Mouse (Mus musculus): ENCODE measurements at regions not wholly inside any gene's neighbourhood (a gene's known extent, or its start where the extent isn't known, plus 50 kb on each side); places are given as distances from the start of the nearest gene placed in this dataset.
A peak's percentile ranks its signal among the peaks of the same experiment; 100 is the strongest.

DNA sequence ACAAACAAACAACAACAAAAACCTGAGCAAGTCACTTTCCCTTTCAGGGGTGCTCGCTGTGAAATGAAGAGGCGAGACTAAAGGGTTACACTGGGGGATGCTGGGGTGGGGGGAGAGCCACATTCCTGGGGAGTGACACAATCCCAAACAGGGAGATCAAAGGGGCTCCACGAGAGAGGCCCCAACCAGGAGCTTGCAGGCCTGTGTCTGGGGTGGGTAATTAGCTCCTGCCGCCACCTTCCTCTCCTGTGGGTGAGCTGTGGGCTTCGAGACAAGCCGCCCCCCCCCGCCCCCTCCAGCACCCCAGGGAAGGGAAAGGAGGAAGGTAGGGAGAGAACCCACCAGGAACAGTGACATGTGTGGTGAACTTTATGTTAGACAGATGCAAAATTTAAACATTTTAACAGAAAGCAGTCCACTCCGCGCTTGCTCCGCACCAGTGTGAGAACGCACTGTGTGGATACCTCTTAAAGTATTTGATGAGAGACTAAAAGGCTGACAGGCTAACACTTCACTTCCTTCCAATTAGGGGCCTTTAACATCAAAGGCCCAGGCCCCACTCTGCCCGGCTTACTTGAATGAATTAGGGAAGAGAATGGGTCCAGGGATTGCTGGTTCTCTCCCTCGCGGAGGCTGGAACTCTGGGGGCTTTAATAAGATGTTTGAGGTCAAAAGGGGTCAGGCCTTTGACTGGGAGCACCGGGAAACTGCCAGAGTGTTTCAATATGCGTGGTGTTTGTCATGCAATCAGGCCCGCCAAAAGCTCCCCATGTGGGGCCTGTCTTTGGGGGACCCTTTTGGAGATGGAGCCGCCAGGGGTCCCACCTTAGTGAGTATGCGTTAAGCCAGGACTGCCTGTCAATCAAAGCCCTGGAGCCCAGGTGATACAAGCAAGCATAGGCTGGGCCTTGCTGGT lies 319.6 kb downstream of the Fam49a start:
- ATAC-seq (ENCODE audit: insufficient number of reproducible peaks, low FRiP score, low TSS enrichment, low read depth) (peak; percentile 87), DNase-seq (ENCODE audit: low spot score) (peak; percentile 81)
- no peaks in the 10 kb centered on the region for H3K9me3 ChIP-seq (ENCODE audit: control insufficient read depth, low read length)
- peaks cover 28% of the 10 kb centered on the region for H3K4me1 ChIP-seq (ENCODE audit: control insufficient read depth, insufficient read depth, low read length)
- 2% methylated on average over 19 of the region's 19 CpGs for WGBS
- peak overlapping the region; percentile 65 for H3K27ac ChIP-seq (replicated peaks; ENCODE audit: low read depth, low read length)
- no peak overlapping the region for H3K9ac ChIP-seq (ENCODE audit: low read length)
- H3K36me3 ChIP-seq (ENCODE audit: control insufficient read depth, insufficient read depth, low read length) = no peaks in the 10 kb centered on the region
- H3K4me2 ChIP-seq (ENCODE audit: low read depth, severe bottlenecking) = peak overlapping the region; percentile 24; the same call in 1 of the 2 replicates
- H3K27me3 ChIP-seq (ENCODE audit: control insufficient read depth, insufficient read depth, low read length) = no peaks in the 10 kb centered on the region
- H3K4me3 ChIP-seq (ENCODE audit: low read depth, low read length) = no peak overlapping the region

GRCm38 (mm10) chr12:12580763-12581178 lies 318.8 kb downstream of the Fam49a start:
- Histone ChIP-seq H3K9me3 (ENCODE audit: control insufficient read depth, low read length) (no peaks in the 10 kb centered on the region), H3K27me3 (ENCODE audit: control insufficient read depth, insufficient read depth, low read length) (no peaks in the 10 kb centered on the region), H3K4me3 (ENCODE audit: low read depth, low read length) (no peak overlapping the region), H3K4me1 (ENCODE audit: control insufficient read depth, insufficient read depth, low read length) (peaks cover 24% of the 10 kb centered on the region), H3K4me2 (ENCODE audit: low read depth, severe bottlenecking) (peak overlapping the region; percentile 5; the same call in 1 of the 2 replicates), H3K36me3 (ENCODE audit: control insufficient read depth, insufficient read depth, low read length) (no peaks in the 10 kb centered on the region), H3K27ac (replicated peaks; ENCODE audit: low read depth, low read length) (peak overlapping the region; percentile 65), H3K9ac (ENCODE audit: low read length) (no peak overlapping the region)
- ATAC-seq (ENCODE audit: insufficient number of reproducible peaks, low FRiP score, low TSS enrichment, low read depth) = no peak
- WGBS = 1% methylated on average over 8 of the region's 8 CpGs
- DNase-seq (ENCODE audit: low spot score) = peak; percentile 53

GRCm38 (mm10) chr12:12578278-12578677 lies 316.3 kb downstream of the Fam49a start:
- H3K4me2 ChIP-seq (ENCODE audit: low read depth, severe bottlenecking) = no peak overlapping the region
- DNase-seq (ENCODE audit: low spot score) (no peak), ATAC-seq (ENCODE audit: insufficient number of reproducible peaks, low FRiP score, low TSS enrichment, low read depth) (no peak)
- H3K27ac ChIP-seq (replicated peaks; ENCODE audit: low read depth, low read length) = no peak overlapping the region
- no peaks in the 10 kb centered on the region for H3K36me3 ChIP-seq (ENCODE audit: control insufficient read depth, insufficient read depth, low read length)
- 42% methylated on average over 7 of the region's 7 CpGs for WGBS
- no peaks in the 10 kb centered on the region for H3K27me3 ChIP-seq (ENCODE audit: control insufficient read depth, insufficient read depth, low read length)
- H3K9ac ChIP-seq (ENCODE audit: low read length) = no peak overlapping the region
- no peak overlapping the region for H3K4me3 ChIP-seq (ENCODE audit: low read depth, low read length)
- H3K4me1 ChIP-seq (ENCODE audit: control insufficient read depth, insufficient read depth, low read length) = peaks cover 22% of the 10 kb centered on the region
- H3K9me3 ChIP-seq (ENCODE audit: control insufficient read depth, low read length) = no peaks in the 10 kb centered on the region

- DNase-seq (ENCODE audit: low spot score) = no peak
- no peaks in the 10 kb centered on the region for H3K36me3 ChIP-seq (ENCODE audit: control insufficient read depth, insufficient read depth, low read length)
- no peaks in the 10 kb centered on the region for H3K27me3 ChIP-seq (ENCODE audit: control insufficient read depth, insufficient read depth, low read length)
- 93% methylated on average over 7 of the region's 7 CpGs for WGBS
- H3K4me1 ChIP-seq (ENCODE audit: control insufficient read depth, insufficient read depth, low read length) = no peaks in the 10 kb centered on the region
- H3K4me3 ChIP-seq (ENCODE audit: low read depth, low read length) = no peak overlapping the region
- H3K4me2 ChIP-seq (ENCODE audit: low read depth, severe bottlenecking) = no peak overlapping the region
- no peak for ATAC-seq (ENCODE audit: insufficient number of reproducible peaks, low FRiP score, low TSS enrichment, low read depth)
- no peak overlapping the region for H3K27ac ChIP-seq (replicated peaks; ENCODE audit: low read depth, low read length)
- no peak overlapping the region for H3K9ac ChIP-seq (ENCODE audit: low read length)
- H3K9me3 ChIP-seq (ENCODE audit: control insufficient read depth, low read length) = no peaks in the 10 kb centered on the region
These were observed 308.8 kb downstream of the Fam49a start for GRCm38 (mm10) chr12:12570563-12571251.

GRCm38 (mm10) chr12:12567734-12568104 lies 305.8 kb downstream of the Fam49a start:
- no peak for ATAC-seq (ENCODE audit: insufficient number of reproducible peaks, low FRiP score, low TSS enrichment, low read depth)
- Histone ChIP-seq H3K9ac (ENCODE audit: low read length) (no peak overlapping the region), H3K27ac (replicated peaks; ENCODE audit: low read depth, low read length) (no peak overlapping the region), H3K36me3 (ENCODE audit: control insufficient read depth, insufficient read depth, low read length) (no peaks in the 10 kb centered on the region), H3K4me1 (ENCODE audit: control insufficient read depth, insufficient read depth, low read length) (no peaks in the 10 kb centered on the region), H3K27me3 (ENCODE audit: control insufficient read depth, insufficient read depth, low read length) (no peaks in the 10 kb centered on the region), H3K4me2 (ENCODE audit: low read depth, severe bottlenecking) (no peak overlapping the region), H3K9me3 (ENCODE audit: control insufficient read depth, low read length) (no peaks in the 10 kb centered on the region), H3K4me3 (ENCODE audit: low read depth, low read length) (no peak overlapping the region)
- no peak for DNase-seq (ENCODE audit: low spot score)
- 86% methylated on average over 3 of the region's 3 CpGs for WGBS

GRCm38 (mm10) chr12:12567058-12567733 lies 305.3 kb downstream of the Fam49a start:
- Histone ChIP-seq H3K27ac (replicated peaks; ENCODE audit: low read depth, low read length) (no peak overlapping the region), H3K4me1 (ENCODE audit: control insufficient read depth, insufficient read depth, low read length) (no peaks in the 10 kb centered on the region), H3K36me3 (ENCODE audit: control insufficient read depth, insufficient read depth, low read length) (no peaks in the 10 kb centered on the region), H3K4me2 (ENCODE audit: low read depth, severe bottlenecking) (no peak overlapping the region), H3K4me3 (ENCODE audit: low read depth, low read length) (no peak overlapping the region), H3K9me3 (ENCODE audit: control insufficient read depth, low read length) (no peaks in the 10 kb centered on the region), H3K9ac (ENCODE audit: low read length) (no peak overlapping the region), H3K27me3 (ENCODE audit: control insufficient read depth, insufficient read depth, low read length) (no peaks in the 10 kb centered on the region)
- no peak for DNase-seq (ENCODE audit: low spot score)
- no peak for ATAC-seq (ENCODE audit: insufficient number of reproducible peaks, low FRiP score, low TSS enrichment, low read depth)
- 94% methylated on average over 7 of the region's 7 CpGs for WGBS

- Histone ChIP-seq H3K27me3 (ENCODE audit: control insufficient read depth, insufficient read depth, low read length) (no peaks in the 10 kb centered on the region), H3K9me3 (ENCODE audit: control insufficient read depth, low read length) (no peaks in the 10 kb centered on the region), H3K4me3 (ENCODE audit: low read depth, low read length) (no peak overlapping the region), H3K4me1 (ENCODE audit: control insufficient read depth, insufficient read depth, low read length) (no peaks in the 10 kb centered on the region), H3K9ac (ENCODE audit: low read length) (no peak overlapping the region), H3K4me2 (ENCODE audit: low read depth, severe bottlenecking) (no peak overlapping the region), H3K27ac (replicated peaks; ENCODE audit: low read depth, low read length) (no peak overlapping the region), H3K36me3 (ENCODE audit: control insufficient read depth, insufficient read depth, low read length) (no peaks in the 10 kb centered on the region)
- DNase-seq (ENCODE audit: low spot score) (no peak), ATAC-seq (ENCODE audit: insufficient number of reproducible peaks, low FRiP score, low TSS enrichment, low read depth) (no peak)
- WGBS = 75% methylated on average over 1 of the region's 1 CpGs
These were observed 300.3 kb downstream of the Fam49a start for GRCm38 (mm10) chr12:12562267-12562666.

GRCm38 (mm10) chr12:12551818-12552217 lies 289.9 kb downstream of the Fam49a start:
- Histone ChIP-seq H3K4me2 (ENCODE audit: low read depth, severe bottlenecking) (no peak overlapping the region), H3K4me3 (ENCODE audit: low read depth, low read length) (no peak overlapping the region), H3K36me3 (ENCODE audit: control insufficient read depth, insufficient read depth, low read length) (no peaks in the 10 kb centered on the region), H3K9ac (ENCODE audit: low read length) (no peak overlapping the region), H3K4me1 (ENCODE audit: control insufficient read depth, insufficient read depth, low read length) (0 out of 2 replicates have a peak, but pooled peaks cover 3% of the 10 kb centered on the region), H3K27me3 (ENCODE audit: control insufficient read depth, insufficient read depth, low read length) (no peaks in the 10 kb centered on the region), H3K9me3 (ENCODE audit: control insufficient read depth, low read length) (no peaks in the 10 kb centered on the region), H3K27ac (replicated peaks; ENCODE audit: low read depth, low read length) (no peak overlapping the region)
- DNase-seq (ENCODE audit: low spot score) (no peak), ATAC-seq (ENCODE audit: insufficient number of reproducible peaks, low FRiP score, low TSS enrichment, low read depth) (no peak)
- WGBS = 90% methylated on average over 5 of the region's 5 CpGs

Data from limb, embryonic 11.5 days (tissue).